Mouse (Mus musculus) 3134 (cell line): Measurements from ENCODE around the gene Kif26b.

ENCODE experiments used
- DNase-seq: peaks from one replicate; pipeline ENCODE4 v3.0.0-alpha.2; 2011; ENCODE audit warnings: low spot score; ENCODE audit not compliant: insufficient read length; ENCODE audit errors: extremely low read depth

The Kif26b gene

GRCm38 (mm10) chr1:178585366-178586020, 56.6 kb downstream of the Kif26b start:
- DNase-seq = no peak

- DNase-seq = peak; percentile 9
Observed at GRCm38 (mm10) chr1:178590229-178591171, 61.6 kb downstream of the Kif26b start.

GRCm38 (mm10) chr1:178597113-178597512, 68.2 kb downstream of the Kif26b start:
- DNase-seq = no peak

- no peak for DNase-seq
Observed at GRCm38 (mm10) chr1:178597757-178598156, 68.8 kb downstream of the Kif26b start.

GRCm38 (mm10) chr1:178600851-178601569, 72.1 kb downstream of the Kif26b start:
- peak; percentile 28 for DNase-seq

GRCm38 (mm10) chr1:178609151-178609775, 80.3 kb downstream of the Kif26b start:
- no peak for DNase-seq

GRCm38 (mm10) chr1:178611512-178611911, 82.6 kb downstream of the Kif26b start:
- DNase-seq = no peak

GRCm38 (mm10) chr1:178621301-178621700, 92.4 kb downstream of the Kif26b start:
- no peak for DNase-seq

- no peak for DNase-seq
Observed at GRCm38 (mm10) chr1:178623889-178624288, 95.0 kb downstream of the Kif26b start.

- DNase-seq = no peak
Observed at GRCm38 (mm10) chr1:178626961-178627381, 98.0 kb downstream of the Kif26b start.

GRCm38 (mm10) chr1:178630042-178630441, 101.1 kb downstream of the Kif26b start:
- no peak for DNase-seq

GRCm38 (mm10) chr1:178631863-178632262, 102.9 kb downstream of the Kif26b start:
- DNase-seq = no peak

GRCm38 (mm10) chr1:178634359-178635085, 105.6 kb downstream of the Kif26b start:
- no peak for DNase-seq

GRCm38 (mm10) chr1:178635470-178635869, 106.5 kb downstream of the Kif26b start:
- DNase-seq = no peak

GRCm38 (mm10) chr1:178637293-178637692, 108.4 kb downstream of the Kif26b start:
- no peak for DNase-seq

- DNase-seq = no peak
Observed at GRCm38 (mm10) chr1:178639951-178640350, 111.0 kb downstream of the Kif26b start.

- DNase-seq = no peak
Observed at GRCm38 (mm10) chr1:178640719-178641455, 112.0 kb downstream of the Kif26b start.

GRCm38 (mm10) chr1:178641788-178642187, 112.9 kb downstream of the Kif26b start:
- DNase-seq = no peak

GRCm38 (mm10) chr1:178644954-178645353, 116.0 kb downstream of the Kif26b start:
- no peak for DNase-seq
